Mouse (Mus musculus): Measurements from ENCODE around the gene Robo4. TPM values are rescaled to one million over a fixed set of nuclear protein-coding genes. Genes with fewer than 3 reads are reported as not detected.

Robo4 gene
- polyA plus RNA-seq, 1 experiment from 2014 or later = 18.9 TPM

DNA sequence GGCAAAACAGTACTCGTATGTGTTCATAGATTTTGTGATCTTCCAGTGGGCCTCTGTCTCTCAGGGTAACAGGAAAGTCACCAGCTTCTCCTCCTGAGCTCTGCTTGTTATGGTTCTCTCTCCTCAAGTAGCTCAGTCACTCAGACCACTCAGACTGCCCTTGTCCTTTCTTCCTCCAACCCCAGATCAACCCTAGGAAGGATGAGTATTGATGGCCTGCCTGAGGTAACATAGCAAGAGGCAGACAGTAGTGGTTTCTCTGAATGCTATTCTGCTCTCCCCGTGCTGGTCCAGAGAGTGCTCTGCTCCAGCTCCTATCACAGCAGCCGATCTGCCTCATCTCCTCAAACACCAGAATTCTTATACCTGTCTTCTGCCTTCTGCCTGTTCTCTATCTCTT, 38.1 kb upstream of the Robo4 start:
- ATAC-seq (no peak), DNase-seq (ENCODE audit: low spot score) (no peak)
- Histone ChIP-seq H3K4me2 (replicated peaks; ENCODE audit: low read depth, low read length) (no peak overlapping the region), H3K4me3 (ENCODE audit: low read depth, low read length) (no peak overlapping the region), H3K4me1 (ENCODE audit: insufficient read depth, low read depth, low read length) (peaks cover 3% of the 10 kb centered on the region; the same call in 1 of the 2 replicates), H3K27me3 (replicated peaks; ENCODE audit: insufficient read depth, low read length) (no peaks in the 10 kb centered on the region), H3K9me3 (ENCODE audit: low read length) (no peaks in the 10 kb centered on the region), H3K9ac (replicated peaks; ENCODE audit: low read depth) (no peak overlapping the region), H3K27ac (ENCODE audit: low read length) (no peak overlapping the region), H3K36me3 (ENCODE audit: insufficient read depth, low read length) (no peaks in the 10 kb centered on the region)
- WGBS = 51% methylated on average over 3 of the region's 3 CpGs
- TF ChIP-seq CTCF (IDR thresholded peaks at IDR 0.05) = no peak
- no peak for TF ChIP-seq EP300 (IDR thresholded peaks at IDR 0.05)

DNA sequence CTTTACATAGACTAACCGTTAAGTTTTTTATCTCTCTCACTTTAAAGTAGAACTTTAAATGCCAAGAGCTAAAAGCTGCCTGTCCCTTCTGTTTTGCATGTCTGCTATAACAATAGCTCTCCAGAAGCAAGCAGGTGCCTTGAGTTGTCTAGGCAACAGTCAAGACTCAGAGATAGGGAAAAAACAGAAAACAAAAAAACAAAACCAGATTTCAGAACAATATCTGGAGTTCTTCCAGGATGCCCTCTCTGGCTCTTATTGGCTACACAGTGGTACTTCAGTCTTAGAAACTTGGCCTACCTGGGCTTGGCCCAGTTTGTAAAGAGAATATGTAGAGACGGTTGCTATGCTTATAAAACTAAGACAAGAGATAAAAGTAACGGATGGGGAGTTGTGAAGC, 37.3 kb upstream of the Robo4 start:
- H3K9ac ChIP-seq (replicated peaks; ENCODE audit: low read depth) = no peak overlapping the region
- H3K36me3 ChIP-seq (ENCODE audit: insufficient read depth, low read length) = no peaks in the 10 kb centered on the region
- H3K27ac ChIP-seq (ENCODE audit: low read length) = no peak overlapping the region
- no peak for TF ChIP-seq CTCF (IDR thresholded peaks at IDR 0.05)
- TF ChIP-seq EP300 (IDR thresholded peaks at IDR 0.05) = no peak
- H3K27me3 ChIP-seq (replicated peaks; ENCODE audit: insufficient read depth, low read length) = no peaks in the 10 kb centered on the region
- H3K4me1 ChIP-seq (ENCODE audit: insufficient read depth, low read depth, low read length) = peaks cover 5% of the 10 kb centered on the region; the same call in 1 of the 2 replicates
- no peak overlapping the region for H3K4me3 ChIP-seq (ENCODE audit: low read depth, low read length)
- 59% methylated on average over 3 of the region's 3 CpGs for WGBS
- H3K9me3 ChIP-seq (ENCODE audit: low read length) = no peaks in the 10 kb centered on the region
- H3K4me2 ChIP-seq (replicated peaks; ENCODE audit: low read depth, low read length) = no peak overlapping the region
- DNase-seq (ENCODE audit: low spot score) (no peak), ATAC-seq (no peak)

- H3K9ac ChIP-seq (replicated peaks; ENCODE audit: low read depth) = no peak overlapping the region
- no peak overlapping the region for H3K27ac ChIP-seq (ENCODE audit: low read length)
- no peak for DNase-seq (ENCODE audit: low spot score)
- peaks cover 5% of the 10 kb centered on the region; the same call in 1 of the 2 replicates for H3K4me1 ChIP-seq (ENCODE audit: insufficient read depth, low read depth, low read length)
- H3K9me3 ChIP-seq (ENCODE audit: low read length) = no peaks in the 10 kb centered on the region
- TF ChIP-seq EP300 (IDR thresholded peaks at IDR 0.05) = no peak
- TF ChIP-seq CTCF (IDR thresholded peaks at IDR 0.05) = no peak
- ATAC-seq = no peak
- no peak overlapping the region for H3K4me3 ChIP-seq (ENCODE audit: low read depth, low read length)
- H3K27me3 ChIP-seq (replicated peaks; ENCODE audit: insufficient read depth, low read length) = no peaks in the 10 kb centered on the region
- no peak overlapping the region for H3K4me2 ChIP-seq (replicated peaks; ENCODE audit: low read depth, low read length)
- WGBS = 40% methylated on average over 5 of the region's 5 CpGs
- no peaks in the 10 kb centered on the region for H3K36me3 ChIP-seq (ENCODE audit: insufficient read depth, low read length)
Measured at GRCm38 (mm10) chr9:37365706-37366105, 36.0 kb upstream of the Robo4 start.

GRCm38 (mm10) chr9:37367301-37368080, 34.2 kb upstream of the Robo4 start, which contains the start of gene Hepacam:
TSS of gene Hepacam (plus strand) at chr9:37367351.
- no peak within 1 kb of the TSS for H3K9ac ChIP-seq (replicated peaks; ENCODE audit: low read depth)

GRCm38 (mm10) chr9:37368081-37368830, 33.4 kb upstream of the Robo4 start:
- H3K4me3 ChIP-seq (ENCODE audit: low read depth, low read length) = no peak overlapping the region
- H3K9ac ChIP-seq (replicated peaks; ENCODE audit: low read depth) = no peak overlapping the region
- peak; percentile 24; the same call in 1 of the 2 replicates for ATAC-seq
- peak overlapping the region; percentile 67 for H3K27ac ChIP-seq (ENCODE audit: low read length)
- H3K4me1 ChIP-seq (ENCODE audit: insufficient read depth, low read depth, low read length) = peaks cover 3% of the 10 kb centered on the region; the same call in 1 of the 2 replicates
- H3K9me3 ChIP-seq (ENCODE audit: low read length) = no peaks in the 10 kb centered on the region
- TF ChIP-seq CTCF (IDR thresholded peaks at IDR 0.05) = 0 out of 2 replicates have a peak, but pooled peaks have one; percentile 21
- no peak for TF ChIP-seq EP300 (IDR thresholded peaks at IDR 0.05)
- no peaks in the 10 kb centered on the region for H3K36me3 ChIP-seq (ENCODE audit: insufficient read depth, low read length)
- H3K27me3 ChIP-seq (replicated peaks; ENCODE audit: insufficient read depth, low read length) = no peaks in the 10 kb centered on the region
- WGBS = 47% methylated on average over 11 of the region's 11 CpGs
- DNase-seq (ENCODE audit: low spot score) = no peak
- H3K4me2 ChIP-seq (replicated peaks; ENCODE audit: low read depth, low read length) = no peak overlapping the region

More at GRCm38 (mm10) chr9:37367301-37368080, 34.2 kb upstream of the Robo4 start, which contains the start of gene Hepacam:
- H3K27ac ChIP-seq (ENCODE audit: low read length) = no peak within 1 kb of the TSS; the same call in 1 of the 2 replicates
- H3K36me3 ChIP-seq (ENCODE audit: insufficient read depth, low read length) = no peaks in the 10 kb centered on the region
- no peaks in the 10 kb centered on the region for H3K27me3 ChIP-seq (replicated peaks; ENCODE audit: insufficient read depth, low read length)
- no peaks in the 10 kb centered on the region for H3K9me3 ChIP-seq (ENCODE audit: low read length)
- H3K4me1 ChIP-seq (ENCODE audit: insufficient read depth, low read depth, low read length) = peaks cover 5% of the 10 kb centered on the region; the same call in 1 of the 2 replicates
- 76% methylated on average over 17 of the region's 17 CpGs for WGBS
- H3K4me3 ChIP-seq (ENCODE audit: low read depth, low read length) = no peak within 1 kb of the TSS
- no peak for TF ChIP-seq CTCF (IDR thresholded peaks at IDR 0.05)
- no peak for TF ChIP-seq EP300 (IDR thresholded peaks at IDR 0.05)
- ATAC-seq (no peak), DNase-seq (ENCODE audit: low spot score) (no peak)
- H3K4me2 ChIP-seq (replicated peaks; ENCODE audit: low read depth, low read length) = no peak within 1 kb of the TSS

DNA sequence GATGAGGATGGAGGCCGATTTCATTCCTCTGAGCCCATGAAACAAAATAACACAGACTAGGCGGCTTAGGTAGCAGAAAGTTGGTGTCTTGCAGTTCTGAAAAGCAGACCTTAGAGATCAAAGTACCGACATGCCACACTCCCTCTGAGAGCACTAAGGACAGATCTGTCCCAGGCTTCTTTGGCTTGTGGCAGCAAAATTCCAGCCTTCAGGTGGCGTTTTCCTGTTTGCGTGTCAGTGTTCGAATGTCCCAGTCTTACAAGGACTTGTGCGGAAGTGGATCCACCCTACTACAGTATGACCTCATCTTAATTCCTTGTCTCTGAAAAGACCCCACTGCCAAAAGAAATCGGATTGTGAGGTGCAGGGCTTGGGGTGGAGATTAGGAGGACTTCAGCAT, 32.8 kb upstream of the Robo4 start:
- no peaks in the 10 kb centered on the region for H3K36me3 ChIP-seq (ENCODE audit: insufficient read depth, low read length)
- peaks cover 3% of the 10 kb centered on the region; the same call in 1 of the 2 replicates for H3K4me1 ChIP-seq (ENCODE audit: insufficient read depth, low read depth, low read length)
- peak; percentile 89 for ATAC-seq
- no peak overlapping the region for H3K4me3 ChIP-seq (ENCODE audit: low read depth, low read length)
- DNase-seq (ENCODE audit: low spot score) = peak; percentile 52
- H3K4me2 ChIP-seq (replicated peaks; ENCODE audit: low read depth, low read length) = no peak overlapping the region
- peak overlapping the region; percentile 67 for H3K27ac ChIP-seq (ENCODE audit: low read length)
- H3K9me3 ChIP-seq (ENCODE audit: low read length) = no peaks in the 10 kb centered on the region
- TF ChIP-seq CTCF (IDR thresholded peaks at IDR 0.05) = peak; percentile 58
- TF ChIP-seq EP300 (IDR thresholded peaks at IDR 0.05) = peak; percentile 80
- no peak overlapping the region for H3K9ac ChIP-seq (replicated peaks; ENCODE audit: low read depth)
- H3K27me3 ChIP-seq (replicated peaks; ENCODE audit: insufficient read depth, low read length) = no peaks in the 10 kb centered on the region
- WGBS = 34% methylated on average over 8 of the region's 8 CpGs
